Comparison of ENCODE assay signal across 17 mouse cellular contexts in the genomic region with DNA sequence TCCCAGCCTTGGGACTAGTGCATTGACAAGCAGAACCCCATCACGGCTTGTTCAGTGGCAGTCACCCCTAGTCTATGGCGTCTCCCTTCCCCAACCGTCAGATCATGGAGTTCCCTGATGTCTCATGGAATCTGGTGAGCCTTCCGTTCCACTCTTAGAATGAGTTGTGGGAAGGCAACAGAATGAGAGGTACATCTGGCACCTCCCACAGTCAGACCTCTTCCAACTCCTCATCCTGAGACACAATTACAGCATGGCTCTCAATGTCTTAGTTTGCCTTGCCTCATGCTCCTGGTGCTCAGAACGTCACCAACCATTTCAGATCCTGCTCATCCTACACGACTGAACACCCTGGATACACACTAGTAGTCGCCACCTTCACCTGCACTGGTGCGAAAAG. TPM values are rescaled to one million over a fixed set of nuclear protein-coding genes. Genes with fewer than 3 reads are reported as not detected.
"Had no signal": no experiment of that assay in that cellular context is flagged by ENCODE, and none has a peak within 500 bp of the region (broad histone marks: within the 10 kb centered on the region; RNA-seq: fewer than 3 reads in every experiment).

No protein-coding gene starts in this region.

- DNase-seq: retina, postnatal 1 day; right cerebral cortex, adult 18-20 months; right cerebral cortex, postnatal 14 days; right cerebral cortex, postnatal 25 days; right cerebral cortex, postnatal 4 days; spleen, adult 18-20 months; thymus, adult 18-20 months; thymus, adult 2 months; thymus, postnatal 14 days; thymus, postnatal 25 days; thymus, postnatal 36 days; thymus, postnatal 4 days had no signal

- H3K4me2 ChIP-seq: neural tube, embryonic 13.5 days; neural tube, embryonic 15.5 days; stomach, embryonic 15.5 days had no signal

- H3K4me1 ChIP-seq: neural tube, embryonic 13.5 days; neural tube, embryonic 15.5 days; stomach, embryonic 15.5 days had no signal

- H3K27me3 ChIP-seq: neural tube, embryonic 13.5 days; neural tube, embryonic 15.5 days; stomach, embryonic 15.5 days had no signal

- H3K27ac ChIP-seq: neural tube, embryonic 13.5 days; neural tube, embryonic 15.5 days; stomach, embryonic 15.5 days; stomach, postnatal 0 days had no signal

- H3K4me3 ChIP-seq: neural tube, embryonic 13.5 days; neural tube, embryonic 15.5 days; stomach, embryonic 15.5 days had no signal

- H3K9me3 ChIP-seq: neural tube, embryonic 13.5 days; neural tube, embryonic 15.5 days; stomach, embryonic 15.5 days had no signal

- H3K9ac ChIP-seq: neural tube, embryonic 13.5 days; neural tube, embryonic 15.5 days; stomach, embryonic 15.5 days had no signal

- H3K36me3 ChIP-seq: neural tube, embryonic 13.5 days; neural tube, embryonic 15.5 days; stomach, embryonic 15.5 days had no signal

RNA-seq across cellular contexts. Expression of gene C1qtnf9, which starts 8.6 kb away (rescaled TPM):
- polyA plus RNA-seq: neural tube, embryonic 14.5 days had no signal
